Comparison of ENCODE assay signal across 10 mouse cellular contexts in genomic region chr1:167617995-167618489, GRCm38 (mm10). TPM values are rescaled to one million over a fixed set of nuclear protein-coding genes. Genes with fewer than 3 reads are reported as not detected.
DNase-seq lines count a peak whose midpoint lies in the region; ATAC-seq and TF ChIP-seq lines count a peak whose summit lies in the region.
"Had no signal": no experiment of that assay in that cellular context is flagged by ENCODE, and none has a peak within 500 bp of the region (broad histone marks: within the 10 kb centered on the region; RNA-seq: fewer than 3 reads in every experiment).

No protein-coding gene starts in this region.

- no peaks in the 10 kb centered on the region for H3K9me3 ChIP-seq in hindbrain, embryonic 13.5 days
- no peaks in the 10 kb centered on the region for H3K9me3 ChIP-seq in hindbrain, embryonic 12.5 days (replicated peaks)
- no peaks in the 10 kb centered on the region for H3K9me3 ChIP-seq in liver, embryonic 15.5 days (replicated peaks)
- H3K9me3 ChIP-seq in stomach, postnatal 0 days (ENCODE audit: control insufficient read depth, low read length): no peaks in the 10 kb centered on the region
- H3K9me3 ChIP-seq: embryonic facial prominence, embryonic 12.5 days had no signal

- no peaks in the 10 kb centered on the region for H3K4me1 ChIP-seq in hindbrain, embryonic 13.5 days (replicated peaks)
- H3K4me1 ChIP-seq in hindbrain, embryonic 12.5 days: no peaks in the 10 kb centered on the region
- peaks cover 6% of the 10 kb centered on the region; the same call in 1 of the 2 replicates for H3K4me1 ChIP-seq in brown adipose tissue, adult 24 weeks (ENCODE audit: control insufficient read depth, insufficient read depth, insufficient read length, low read length)
- no peaks in the 10 kb centered on the region for H3K4me1 ChIP-seq in liver, embryonic 15.5 days (replicated peaks)
- no peaks in the 10 kb centered on the region for H3K4me1 ChIP-seq in stomach, postnatal 0 days (replicated peaks; ENCODE audit: control insufficient read depth, insufficient read depth)
- H3K4me1 ChIP-seq: embryonic facial prominence, embryonic 12.5 days had no signal

- intact Hi-C loops in heart, postnatal 10 days (cut with DNase I): no loop called here

- no peak overlapping the region for H3K27ac ChIP-seq in hindbrain, embryonic 13.5 days
- no peak overlapping the region for H3K27ac ChIP-seq in hindbrain, embryonic 12.5 days
- H3K27ac ChIP-seq in brown adipose tissue, adult 24 weeks (replicated peaks; ENCODE audit: low read depth, low read length): peak overlapping the region; percentile 92
- H3K27ac ChIP-seq in liver, embryonic 15.5 days (replicated peaks): no peak overlapping the region
- no peak overlapping the region for H3K27ac ChIP-seq in stomach, postnatal 0 days (replicated peaks)
- H3K27ac ChIP-seq: embryonic facial prominence, embryonic 12.5 days had no signal

- TF ChIP-seq CTCF in stomach, postnatal 0 days (IDR thresholded peaks at IDR 0.05; ENCODE audit: low read depth): no peak

- H3K4me2 ChIP-seq in hindbrain, embryonic 13.5 days: no peak overlapping the region
- H3K4me2 ChIP-seq in hindbrain, embryonic 12.5 days (replicated peaks): no peak overlapping the region
- H3K4me2 ChIP-seq in liver, embryonic 15.5 days: no peak overlapping the region; the same call in 1 of the 2 replicates
- no peak overlapping the region for H3K4me2 ChIP-seq in stomach, postnatal 0 days (replicated peaks; ENCODE audit: low read depth)
- H3K4me2 ChIP-seq: embryonic facial prominence, embryonic 12.5 days had no signal

- 80% methylated on average over 18 of the region's 18 CpGs for WGBS in hindbrain, embryonic 13.5 days
- 77% methylated on average over 18 of the region's 18 CpGs for WGBS in hindbrain, embryonic 12.5 days
- WGBS in liver, embryonic 15.5 days (ENCODE audit: insufficient replicate concordance): 69% methylated on average over 18 of the region's 18 CpGs
- WGBS in stomach, postnatal 0 days: 73% methylated on average over 18 of the region's 18 CpGs

- ATAC-seq in hindbrain, embryonic 13.5 days (ENCODE audit: low FRiP score): 0 out of 2 replicates have a peak, but pooled peaks have one; percentile 52
- no peak for ATAC-seq in hindbrain, embryonic 12.5 days (ENCODE audit: low FRiP score)
- peak; percentile 61 for ATAC-seq in liver, embryonic 15.5 days (ENCODE audit: insufficient read depth)
- ATAC-seq in stomach, postnatal 0 days (ENCODE audit: low FRiP score, low TSS enrichment): no peak

- TF ChIP-seq EP300 in stomach, postnatal 0 days (optimal IDR thresholded peaks at IDR 0.05): no peak

- H3K4me3 ChIP-seq in hindbrain, embryonic 13.5 days: no peak overlapping the region
- no peak overlapping the region for H3K4me3 ChIP-seq in hindbrain, embryonic 12.5 days
- H3K4me3 ChIP-seq in brown adipose tissue, adult 24 weeks (ENCODE audit: insufficient read depth, low read depth, low read length): peak overlapping the region; percentile 78
- H3K4me3 ChIP-seq in liver, embryonic 15.5 days (replicated peaks): no peak overlapping the region
- H3K4me3 ChIP-seq in stomach, postnatal 0 days (ENCODE audit: low read depth, low read length): no peak overlapping the region
- H3K4me3 ChIP-seq: embryonic facial prominence, embryonic 12.5 days had no signal

- no peaks in the 10 kb centered on the region for H3K27me3 ChIP-seq in hindbrain, embryonic 13.5 days
- no peaks in the 10 kb centered on the region for H3K27me3 ChIP-seq in hindbrain, embryonic 12.5 days
- no peaks in the 10 kb centered on the region for H3K27me3 ChIP-seq in liver, embryonic 15.5 days
- no peaks in the 10 kb centered on the region for H3K27me3 ChIP-seq in stomach, postnatal 0 days (ENCODE audit: control insufficient read depth, insufficient read depth, low read length)
- H3K27me3 ChIP-seq: embryonic facial prominence, embryonic 12.5 days had no signal

- DNase-seq in heart, postnatal 10 days: peak; percentile 80 to 84
- DNase-seq in urinary bladder, postnatal 10 days (ENCODE audit: low spot score): no peak
- no peak for DNase-seq in stomach, postnatal 0 days (ENCODE audit: low spot score)
- no peak for DNase-seq in spleen, postnatal 36 days (ENCODE audit: low spot score in 2 of 2)

- H3K9ac ChIP-seq in hindbrain, embryonic 13.5 days: no peak overlapping the region
- no peak overlapping the region for H3K9ac ChIP-seq in hindbrain, embryonic 12.5 days
- H3K9ac ChIP-seq in liver, embryonic 15.5 days: no peak overlapping the region
- H3K9ac ChIP-seq in stomach, postnatal 0 days (ENCODE audit: low read length): no peak overlapping the region
- H3K9ac ChIP-seq: embryonic facial prominence, embryonic 12.5 days had no signal

- no peaks in the 10 kb centered on the region for H3K36me3 ChIP-seq in hindbrain, embryonic 13.5 days
- no peaks in the 10 kb centered on the region for H3K36me3 ChIP-seq in hindbrain, embryonic 12.5 days
- H3K36me3 ChIP-seq in liver, embryonic 15.5 days (replicated peaks): no peaks in the 10 kb centered on the region
- no peaks in the 10 kb centered on the region for H3K36me3 ChIP-seq in stomach, postnatal 0 days (ENCODE audit: control insufficient read depth, insufficient read depth, low read length)
- H3K36me3 ChIP-seq: embryonic facial prominence, embryonic 12.5 days had no signal

RNA-seq across cellular contexts. Expression of gene Rxrg, which starts 19.9 kb away (rescaled TPM):
- polyA plus RNA-seq in hindbrain, embryonic 13.5 days (2015; fragmentation: Nextera tagmentation; extraction: Ambion mirVana): 8.8 and 10.1 TPM in 2 replicates
- polyA plus RNA-seq in hindbrain, embryonic 12.5 days (2016; fragmentation: Nextera tagmentation; extraction: Ambion mirVana): 8.0 and 8.3 TPM in 2 replicates
- 26.0 and 34.8 TPM in 2 replicates for polyA plus RNA-seq in brown adipose tissue, adult 24 weeks (2012; ENCODE audit: insufficient read depth, insufficient read length, missing spikeins)
- total RNA-seq in heart, postnatal 10 days (2021): 10 to 100 TPM; 25.8 to 28.4 TPM
- polyA plus RNA-seq in liver, embryonic 15.5 days (2015; fragmentation: Nextera tagmentation; extraction: Ambion mirVana): 0.35 and 0.51 TPM in 2 replicates
- 0.51 and 0.52 TPM in 2 replicates for polyA plus RNA-seq in stomach, postnatal 0 days (2015; fragmentation: Nextera tagmentation; extraction: Ambion mirVana)
- total RNA-seq: MEL had no signal

Comparison
In these comparisons a context has a peak if more than half of its experiments do, and no peak if none do; other contexts are left out.
1. ATAC-seq: peak in hindbrain, embryonic 13.5 days (single experiment) and liver, embryonic 15.5 days (single experiment); none in hindbrain, embryonic 12.5 days (single experiment) and stomach, postnatal 0 days (single experiment).
2. DNase-seq: peak in heart, postnatal 10 days (2 of 2); none in urinary bladder, postnatal 10 days (single experiment), stomach, postnatal 0 days (single experiment) and spleen, postnatal 36 days (0 of 2).